Mouse (Mus musculus): ENCODE measurements at regions not wholly inside any gene's neighbourhood (a gene's known extent, or its start where the extent isn't known, plus 50 kb on each side); places are given as distances from the start of the nearest gene placed in this dataset.

- no peak overlapping the region for H3K27ac ChIP-seq (ENCODE audit: insufficient read depth, low read length)
- no peaks in the 10 kb centered on the region for H3K4me1 ChIP-seq (ENCODE audit: control insufficient read depth, insufficient read depth, low read length)
- no peak for TF ChIP-seq POLR2A (IDR thresholded peaks at IDR 0.05; ENCODE audit: extremely low read depth, insufficient read depth, low read length)
- TF ChIP-seq CTCF (IDR thresholded peaks at IDR 0.05; ENCODE audit: extremely low read depth, insufficient read depth, low read length), result no peak
- H3K4me3 ChIP-seq (ENCODE audit: insufficient read depth, low read length), result no peak overlapping the region
Measured at GRCm38 (mm10) chr7:95733807-95734206, 437.2 kb upstream of the Tenm4 start.

GRCm38 (mm10) chr7:95734587-95734986, 436.5 kb upstream of the Tenm4 start:
- TF ChIP-seq CTCF (IDR thresholded peaks at IDR 0.05; ENCODE audit: extremely low read depth, insufficient read depth, low read length) (no peak), POLR2A (IDR thresholded peaks at IDR 0.05; ENCODE audit: extremely low read depth, insufficient read depth, low read length) (no peak)
- Histone ChIP-seq H3K4me1 (ENCODE audit: control insufficient read depth, insufficient read depth, low read length) (no peaks in the 10 kb centered on the region), H3K4me3 (ENCODE audit: insufficient read depth, low read length) (no peak overlapping the region), H3K27ac (ENCODE audit: insufficient read depth, low read length) (no peak overlapping the region)

GRCm38 (mm10) chr7:95736716-95737115, 434.3 kb upstream of the Tenm4 start:
- Histone ChIP-seq H3K4me3 (ENCODE audit: insufficient read depth, low read length) (no peak overlapping the region), H3K4me1 (ENCODE audit: control insufficient read depth, insufficient read depth, low read length) (no peaks in the 10 kb centered on the region), H3K27ac (ENCODE audit: insufficient read depth, low read length) (no peak overlapping the region)
- TF ChIP-seq POLR2A (IDR thresholded peaks at IDR 0.05; ENCODE audit: extremely low read depth, insufficient read depth, low read length) (no peak), CTCF (IDR thresholded peaks at IDR 0.05; ENCODE audit: extremely low read depth, insufficient read depth, low read length) (no peak)

GRCm38 (mm10) chr7:95738725-95739245, 432.3 kb upstream of the Tenm4 start:
- TF ChIP-seq POLR2A (IDR thresholded peaks at IDR 0.05; ENCODE audit: extremely low read depth, insufficient read depth, low read length), result no peak
- TF ChIP-seq CTCF (IDR thresholded peaks at IDR 0.05; ENCODE audit: extremely low read depth, insufficient read depth, low read length), result no peak
- Histone ChIP-seq H3K27ac (ENCODE audit: insufficient read depth, low read length) (no peak overlapping the region), H3K4me3 (ENCODE audit: insufficient read depth, low read length) (no peak overlapping the region), H3K4me1 (ENCODE audit: control insufficient read depth, insufficient read depth, low read length) (no peaks in the 10 kb centered on the region)

GRCm38 (mm10) chr7:95739779-95740178, 431.3 kb upstream of the Tenm4 start:
- Histone ChIP-seq H3K4me1 (ENCODE audit: control insufficient read depth, insufficient read depth, low read length) (no peaks in the 10 kb centered on the region), H3K4me3 (ENCODE audit: insufficient read depth, low read length) (no peak overlapping the region)

GRCm38 (mm10) chr7:95758375-95758774, 412.7 kb upstream of the Tenm4 start:
- no peak for TF ChIP-seq POLR2A (IDR thresholded peaks at IDR 0.05; ENCODE audit: extremely low read depth, insufficient read depth, low read length)
- Histone ChIP-seq H3K27ac (ENCODE audit: insufficient read depth, low read length) (no peak overlapping the region), H3K4me3 (ENCODE audit: insufficient read depth, low read length) (no peak overlapping the region), H3K4me1 (ENCODE audit: control insufficient read depth, insufficient read depth, low read length) (no peaks in the 10 kb centered on the region)

More at GRCm38 (mm10) chr7:95739779-95740178, 431.3 kb upstream of the Tenm4 start:
- no peak overlapping the region for H3K27ac ChIP-seq (ENCODE audit: insufficient read depth, low read length)
- no peak for TF ChIP-seq CTCF (IDR thresholded peaks at IDR 0.05; ENCODE audit: extremely low read depth, insufficient read depth, low read length)
- TF ChIP-seq POLR2A (IDR thresholded peaks at IDR 0.05; ENCODE audit: extremely low read depth, insufficient read depth, low read length), result no peak

GRCm38 (mm10) chr7:95760945-95761661, 409.9 kb upstream of the Tenm4 start:
- no peaks in the 10 kb centered on the region for H3K4me1 ChIP-seq (ENCODE audit: control insufficient read depth, insufficient read depth, low read length)
- TF ChIP-seq POLR2A (IDR thresholded peaks at IDR 0.05; ENCODE audit: extremely low read depth, insufficient read depth, low read length) (no peak), CTCF (IDR thresholded peaks at IDR 0.05; ENCODE audit: extremely low read depth, insufficient read depth, low read length) (no peak)
- no peak overlapping the region for H3K4me3 ChIP-seq (ENCODE audit: insufficient read depth, low read length)
- H3K27ac ChIP-seq (ENCODE audit: insufficient read depth, low read length), result no peak overlapping the region

- no peak overlapping the region for H3K27ac ChIP-seq (ENCODE audit: insufficient read depth, low read length)
- TF ChIP-seq POLR2A (IDR thresholded peaks at IDR 0.05; ENCODE audit: extremely low read depth, insufficient read depth, low read length) (no peak), CTCF (IDR thresholded peaks at IDR 0.05; ENCODE audit: extremely low read depth, insufficient read depth, low read length) (no peak)
- H3K4me3 ChIP-seq (ENCODE audit: insufficient read depth, low read length), result no peak overlapping the region
- H3K4me1 ChIP-seq (ENCODE audit: control insufficient read depth, insufficient read depth, low read length), result peaks cover 2% of the 10 kb centered on the region; the same call in 1 of the 2 replicates
Measured at GRCm38 (mm10) chr7:95766356-95767150, 404.5 kb upstream of the Tenm4 start.

- Histone ChIP-seq H3K4me3 (ENCODE audit: insufficient read depth, low read length) (no peak overlapping the region), H3K4me1 (ENCODE audit: control insufficient read depth, insufficient read depth, low read length) (no peaks in the 10 kb centered on the region), H3K27ac (ENCODE audit: insufficient read depth, low read length) (no peak overlapping the region)
- no peak for TF ChIP-seq POLR2A (IDR thresholded peaks at IDR 0.05; ENCODE audit: extremely low read depth, insufficient read depth, low read length)
- no peak for TF ChIP-seq CTCF (IDR thresholded peaks at IDR 0.05; ENCODE audit: extremely low read depth, insufficient read depth, low read length)
Measured at GRCm38 (mm10) chr7:95784523-95784922, 386.5 kb upstream of the Tenm4 start.
